Mouse (Mus musculus) lung, adult 10 weeks (tissue): ENCODE results near the gene Plekha1. TPM values are rescaled to one million over a fixed set of nuclear protein-coding genes. Genes with fewer than 3 reads are reported as not detected.

Experiments used
- polyA plus RNA-seq: library from polyadenylated mRNA; stranded (reverse); fragments of 350-450 nt; fragmentation: Illumina TruSeq; extraction: RNeasy Lipid Tissue Mini Kit (QIAGEN cat#74804); gene quantifications from one replicate; pipeline ENCODE4 v1.2.3, GENCODE M21; 2014; ENCODE audit warnings: low read depth, low replicate concordance; ENCODE audit not compliant: insufficient read depth

Gene Plekha1
- 40.7 TPM for polyA plus RNA-seq

GRCm38 (mm10) chr7:130865613-130866591 is at the start of gene Plekha1:
Gene Plekha1, plus strand, starts transcription at chr7:130865756.

GRCm38 (mm10) chr7:130935793-130936471 is 70.4 kb downstream of the Plekha1 start, which contains the start of gene Htra1:
Gene Htra1, plus strand, starts transcription at chr7:130936111.

Other genes starting within 250 kb of the Plekha1 start
- gene Btbd16, start 91.7 kb upstream of the Plekha1 start, polyA plus RNA-seq, result not detected
- gene Htra1, start 70.4 kb downstream of the Plekha1 start, polyA plus RNA-seq, result 55.0 TPM
- gene Dmbt1, start 166.3 kb downstream of the Plekha1 start, polyA plus RNA-seq, result 0.04 TPM